Mouse (Mus musculus) kidney, postnatal 25 days (tissue): ENCODE results near the gene Fbxw24.
A peak's percentile ranks its signal among the peaks of the same experiment; 100 is the strongest.
"Not testable (repeated sequence)": the region's sequence is repeated elsewhere in the genome, so short reads cannot be mapped to it uniquely, and the experiment has no call there.

Experiments used
- DNase-seq, 2 experiments: peaks; one replicate each; pipeline ENCODE4 v3.0.0; 2021; ENCODE audit warnings: mixed read lengths in 2 of 2

Fbxw24 gene

GRCm38 (mm10) chr9:109625957-109626356 lies at the start of gene Fbxw24:
Fbxw24 (minus strand) TSS chr9:109626057.
- not testable (repeated sequence) for DNase-seq

- not testable (repeated sequence) for DNase-seq
Measured at GRCm38 (mm10) chr9:109664552-109664951, 38.7 kb upstream of the Fbxw24 start, which contains the start of gene Fbxw25. Fbxw25 (minus strand) TSS chr9:109664652.

GRCm38 (mm10) chr9:109606837-109607236 lies 19.0 kb downstream of the Fbxw24 start:
- peak; percentile 40 to 76 for DNase-seq

- not testable (repeated sequence) for DNase-seq
Measured at GRCm38 (mm10) chr9:109602128-109602527, 23.7 kb downstream of the Fbxw24 start.

- no peak for DNase-seq
Measured at GRCm38 (mm10) chr9:109597226-109597625, 28.6 kb downstream of the Fbxw24 start.

- no peak for DNase-seq
Measured at GRCm38 (mm10) chr9:109594866-109595265, 31.0 kb downstream of the Fbxw24 start.

GRCm38 (mm10) chr9:109568162-109568561 lies 57.7 kb downstream of the Fbxw24 start, which contains the start of gene Fbxw15:
Fbxw15 (minus strand) TSS chr9:109568262.
- not testable (repeated sequence) for DNase-seq

DNA sequence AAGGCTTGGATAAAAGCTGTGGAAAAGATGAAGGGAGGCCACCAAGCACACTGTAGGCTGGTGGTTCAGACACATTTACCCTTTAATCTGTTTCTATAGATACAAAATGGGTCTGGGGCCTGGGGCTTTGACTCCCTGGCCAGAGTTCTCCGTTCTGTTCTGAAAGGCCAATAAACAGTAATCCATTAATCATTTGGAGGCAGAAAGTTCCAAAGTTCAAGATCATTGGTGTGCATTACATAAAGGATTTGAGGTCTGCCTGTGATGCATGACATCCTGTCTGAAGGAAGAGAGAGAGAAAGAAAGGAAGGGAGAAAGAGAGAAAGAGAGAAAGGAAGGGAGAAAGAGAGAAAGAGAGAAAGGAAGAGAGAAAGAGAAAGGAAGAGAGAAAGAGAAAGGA lies 60.3 kb downstream of the Fbxw24 start:
- no peak for DNase-seq

GRCm38 (mm10) chr9:109562106-109562505 lies 63.8 kb downstream of the Fbxw24 start:
- DNase-seq = not testable (repeated sequence)

- DNase-seq = no peak
Measured at GRCm38 (mm10) chr9:109552483-109552882, 73.4 kb downstream of the Fbxw24 start.
